Mouse (Mus musculus) adrenal gland, adult 10 weeks (tissue): Measurements from ENCODE around the gene Zfp788. TPM values are rescaled to one million over a fixed set of nuclear protein-coding genes. Genes with fewer than 3 reads are reported as not detected.

ENCODE experiments used
- polyA plus RNA-seq: library from polyadenylated mRNA; stranded (reverse); fragments of 350-450 nt; fragmentation: Illumina TruSeq; extraction: RNeasy Lipid Tissue Mini Kit (QIAGEN cat#74804); gene quantifications from one replicate; pipeline ENCODE4 v1.2.3, GENCODE M21; 2014; ENCODE audit warnings: low read depth, low replicate concordance

Zfp788 gene
- polyA plus RNA-seq: 40.2 TPM

DNA sequence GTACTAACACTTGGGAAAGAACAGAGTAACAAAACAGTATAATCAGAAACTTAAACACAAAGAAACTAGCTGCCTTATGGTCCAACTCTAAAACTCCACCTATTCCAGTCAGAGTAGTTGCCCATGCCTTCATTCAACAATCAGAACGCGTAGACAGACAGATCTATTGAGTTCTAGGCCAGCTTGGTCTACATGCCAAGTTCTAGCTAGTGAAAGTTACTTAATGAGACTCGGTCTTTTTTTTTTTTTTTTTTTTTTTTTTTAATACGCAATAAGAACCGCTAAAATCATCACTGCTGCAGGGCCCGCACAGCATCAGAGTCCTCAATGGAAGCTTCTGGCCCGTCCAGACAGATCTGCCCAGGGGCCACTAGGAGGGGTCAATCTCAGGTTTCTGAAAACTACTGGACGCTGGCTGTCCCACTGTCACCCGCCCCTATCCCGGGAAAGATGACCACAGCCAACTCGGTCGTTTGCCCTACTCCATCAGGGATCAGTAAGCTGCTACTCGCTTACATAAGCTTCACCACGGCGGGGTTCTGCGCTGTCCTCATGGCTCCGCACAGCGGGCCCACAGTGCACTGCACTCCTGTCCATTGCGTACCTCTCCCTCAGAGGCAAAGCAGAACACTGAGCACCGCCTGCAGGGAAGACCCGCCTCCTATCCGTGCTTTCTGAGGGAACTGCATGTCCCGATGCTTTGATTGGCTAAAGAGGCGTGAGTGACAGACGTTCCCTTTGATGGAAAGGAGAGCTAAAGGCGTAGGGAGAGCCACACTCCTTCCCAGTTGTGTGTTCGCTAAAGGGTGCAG, at the start of gene Zfp788:
Gene Zfp788, plus strand, starts transcription at position 795 of the 812 bp plus-strand sequence.

DNA sequence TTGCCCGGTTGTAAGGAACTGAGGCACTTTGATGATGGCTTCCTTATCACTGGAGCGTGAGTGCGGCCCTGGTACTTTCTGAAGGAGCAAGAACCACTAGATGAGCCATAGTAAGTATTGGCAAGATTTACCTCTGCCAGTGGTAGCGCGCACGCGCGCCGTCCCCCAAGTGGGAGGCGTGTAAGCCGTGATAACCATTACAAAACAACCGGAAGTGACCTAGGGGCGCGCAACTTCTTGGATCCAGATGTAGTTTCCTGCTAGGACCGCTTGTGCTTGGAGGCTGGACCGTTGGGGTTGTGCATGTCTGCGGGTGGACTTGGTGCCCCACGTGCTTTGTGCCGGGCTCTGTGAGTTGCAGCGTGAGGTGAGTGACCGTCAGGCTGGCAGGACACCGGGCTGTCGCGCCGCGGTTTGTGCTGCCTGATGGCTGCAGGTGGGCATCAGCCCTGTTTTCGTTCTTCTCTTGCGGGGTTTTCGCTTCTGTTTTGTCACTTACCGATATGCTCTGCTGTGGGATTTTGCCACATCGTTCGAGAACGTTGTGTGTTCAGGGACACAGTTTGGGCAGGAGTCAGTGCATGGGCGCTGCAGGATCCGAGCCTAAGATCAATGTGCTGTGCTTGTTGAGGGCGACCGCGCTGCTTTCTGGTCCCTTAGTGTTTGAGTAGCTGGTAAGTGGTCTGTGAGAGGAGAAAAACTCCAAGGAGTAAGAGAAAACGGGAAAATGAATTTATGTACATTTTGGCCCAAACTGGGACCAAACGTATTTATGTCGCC, 33.8 kb upstream of the Zfp788 start, which contains the start of gene 2610021A01Rik:
Gene 2610021A01Rik, plus strand, starts transcription at position 197 of the 780 bp plus-strand sequence.

Other genes starting within 250 kb of the Zfp788 start
- 68.5 TPM for gene AI987944, start 239.8 kb upstream of the Zfp788 start, polyA plus RNA-seq
- gene Vmn2r57, start 184.5 kb upstream of the Zfp788 start, polyA plus RNA-seq: 1.8 TPM
- gene Gm20449, start 133.8 kb upstream of the Zfp788 start, polyA plus RNA-seq: 0.35 TPM
- 17.4 TPM for gene AW146154, start 133.3 kb upstream of the Zfp788 start, polyA plus RNA-seq
- 0.41 TPM for gene Gm6871, start 59.5 kb upstream of the Zfp788 start, polyA plus RNA-seq
- 38.0 TPM for gene 2610021A01Rik, start 34.0 kb upstream of the Zfp788 start, polyA plus RNA-seq
- gene Vmn2r58, start 239.5 kb downstream of the Zfp788 start, polyA plus RNA-seq: not detected